Mouse (Mus musculus): Measurements from ENCODE around the gene Tom1l2. TPM values are rescaled to one million over a fixed set of nuclear protein-coding genes. Genes with fewer than 3 reads are reported as not detected.

Gene Tom1l2
- polyA plus RNA-seq, 1 experiment from 2014 or later = 19.5 TPM

DNA sequence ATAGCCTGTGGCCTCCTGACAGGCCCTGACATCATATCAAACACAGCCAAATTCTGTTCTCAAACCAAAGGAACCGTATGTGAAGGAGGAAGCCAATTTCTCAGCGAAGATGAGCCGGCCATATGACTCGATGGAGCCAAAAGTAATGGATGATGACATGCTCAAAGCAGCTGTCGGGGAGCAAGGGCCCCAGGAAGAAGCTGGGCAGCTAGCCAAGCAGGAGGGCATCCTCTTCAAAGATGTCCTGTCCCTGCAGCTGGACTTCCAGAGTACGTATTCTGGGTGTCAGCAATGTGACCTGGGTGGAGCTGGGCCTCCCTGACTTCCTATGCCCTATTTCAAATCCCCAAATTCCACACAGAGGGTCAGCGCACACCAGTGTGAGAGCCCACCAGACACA is 5.8 kb upstream of the Tom1l2 start:
- DNase-seq (ENCODE audit: low spot score) (no peak), ATAC-seq (replicated peaks; ENCODE audit: low FRiP score) (no peak)
- WGBS = 94% methylated on average over 7 of the region's 7 CpGs
- no peak overlapping the region for H3K4me2 ChIP-seq (ENCODE audit: low read depth, low read length, severe bottlenecking)
- no peak overlapping the region for H3K9ac ChIP-seq (ENCODE audit: low read length)
- no peak overlapping the region for H3K27ac ChIP-seq (ENCODE audit: low read depth, low read length)
- no peaks in the 10 kb centered on the region for H3K4me1 ChIP-seq (replicated peaks; ENCODE audit: control insufficient read depth, insufficient read depth, low read length)
- H3K27me3 ChIP-seq (ENCODE audit: control insufficient read depth, insufficient read depth, low read length) = no peaks in the 10 kb centered on the region
- H3K9me3 ChIP-seq (ENCODE audit: control insufficient read depth, low read length) = no peaks in the 10 kb centered on the region
- no peaks in the 10 kb centered on the region for H3K36me3 ChIP-seq (ENCODE audit: control insufficient read depth, insufficient read depth, low read length)
- no peak overlapping the region for H3K4me3 ChIP-seq (ENCODE audit: low read depth, low read length)

GRCm38 (mm10) chr11:60357116-60357515 is 4.4 kb upstream of the Tom1l2 start:
- Histone ChIP-seq H3K4me2 (ENCODE audit: low read depth, low read length, severe bottlenecking) (no peak overlapping the region), H3K4me3 (ENCODE audit: low read depth, low read length) (no peak overlapping the region), H3K36me3 (ENCODE audit: control insufficient read depth, insufficient read depth, low read length) (no peaks in the 10 kb centered on the region), H3K27me3 (ENCODE audit: control insufficient read depth, insufficient read depth, low read length) (no peaks in the 10 kb centered on the region), H3K9me3 (ENCODE audit: control insufficient read depth, low read length) (no peaks in the 10 kb centered on the region), H3K4me1 (replicated peaks; ENCODE audit: control insufficient read depth, insufficient read depth, low read length) (no peaks in the 10 kb centered on the region), H3K9ac (ENCODE audit: low read length) (no peak overlapping the region), H3K27ac (ENCODE audit: low read depth, low read length) (no peak overlapping the region)
- 56% methylated on average over 1 of the region's 1 CpGs for WGBS
- ATAC-seq (replicated peaks; ENCODE audit: low FRiP score) (no peak), DNase-seq (ENCODE audit: low spot score) (no peak)

DNA sequence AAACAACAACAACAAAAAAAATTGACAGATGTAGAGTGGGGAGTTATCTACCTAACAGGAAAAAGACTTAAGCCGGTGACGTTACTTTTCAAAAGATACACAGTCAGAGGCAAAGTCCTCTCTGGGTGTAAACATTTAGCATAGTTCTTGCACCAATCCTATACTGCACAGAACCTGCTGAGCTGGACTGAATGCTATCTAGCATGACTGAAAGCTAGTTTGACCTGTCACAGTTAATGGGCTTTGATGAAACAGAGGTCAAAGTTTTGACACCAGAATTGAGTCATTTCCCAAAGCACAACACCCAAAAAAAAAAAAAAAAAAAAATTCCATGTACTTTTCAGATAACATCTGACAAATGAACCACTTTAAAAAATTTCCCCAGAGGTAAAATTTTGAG is 3.2 kb upstream of the Tom1l2 start:
- no peak overlapping the region for H3K4me2 ChIP-seq (ENCODE audit: low read depth, low read length, severe bottlenecking)
- WGBS = 96% methylated on average over 2 of the region's 2 CpGs
- no peaks in the 10 kb centered on the region for H3K36me3 ChIP-seq (ENCODE audit: control insufficient read depth, insufficient read depth, low read length)
- H3K4me3 ChIP-seq (ENCODE audit: low read depth, low read length) = no peak overlapping the region
- H3K9ac ChIP-seq (ENCODE audit: low read length) = no peak overlapping the region
- no peaks in the 10 kb centered on the region for H3K9me3 ChIP-seq (ENCODE audit: control insufficient read depth, low read length)
- H3K4me1 ChIP-seq (replicated peaks; ENCODE audit: control insufficient read depth, insufficient read depth, low read length) = no peaks in the 10 kb centered on the region; the same call in 1 of the 2 replicates
- ATAC-seq (replicated peaks; ENCODE audit: low FRiP score) (no peak), DNase-seq (ENCODE audit: low spot score) (no peak)
- H3K27me3 ChIP-seq (ENCODE audit: control insufficient read depth, insufficient read depth, low read length) = no peaks in the 10 kb centered on the region
- H3K27ac ChIP-seq (ENCODE audit: low read depth, low read length) = no peak overlapping the region

- peak overlapping the region; percentile 60 for H3K4me3 ChIP-seq (ENCODE audit: low read depth, low read length)
- 28% methylated on average over 11 of the region's 11 CpGs for WGBS
- H3K27me3 ChIP-seq (ENCODE audit: control insufficient read depth, insufficient read depth, low read length) = no peaks in the 10 kb centered on the region
- no peaks in the 10 kb centered on the region for H3K36me3 ChIP-seq (ENCODE audit: control insufficient read depth, insufficient read depth, low read length)
- peak overlapping the region; percentile 86 for H3K4me2 ChIP-seq (ENCODE audit: low read depth, low read length, severe bottlenecking)
- ATAC-seq (replicated peaks; ENCODE audit: low FRiP score) = no peak
- no peak for DNase-seq (ENCODE audit: low spot score)
- no peaks in the 10 kb centered on the region for H3K9me3 ChIP-seq (ENCODE audit: control insufficient read depth, low read length)
- H3K27ac ChIP-seq (ENCODE audit: low read depth, low read length) = no peak overlapping the region
- H3K4me1 ChIP-seq (replicated peaks; ENCODE audit: control insufficient read depth, insufficient read depth, low read length) = no peaks in the 10 kb centered on the region; the same call in 1 of the 2 replicates
- peak overlapping the region; percentile 61 for H3K9ac ChIP-seq (ENCODE audit: low read length)
Observed at GRCm38 (mm10) chr11:60351925-60352371, 757 bp downstream of the Tom1l2 start.

- no peak overlapping the region; the same call in 1 of the 2 replicates for H3K4me3 ChIP-seq (ENCODE audit: low read depth, low read length)
- WGBS = 71% methylated on average over 2 of the region's 2 CpGs
- ATAC-seq (replicated peaks; ENCODE audit: low FRiP score) (no peak), DNase-seq (ENCODE audit: low spot score) (no peak)
- no peaks in the 10 kb centered on the region; the same call in 1 of the 2 replicates for H3K4me1 ChIP-seq (replicated peaks; ENCODE audit: control insufficient read depth, insufficient read depth, low read length)
- H3K9ac ChIP-seq (ENCODE audit: low read length) = no peak overlapping the region
- H3K27ac ChIP-seq (ENCODE audit: low read depth, low read length) = no peak overlapping the region
- H3K4me2 ChIP-seq (ENCODE audit: low read depth, low read length, severe bottlenecking) = no peak overlapping the region
- H3K36me3 ChIP-seq (ENCODE audit: control insufficient read depth, insufficient read depth, low read length) = no peaks in the 10 kb centered on the region
- H3K27me3 ChIP-seq (ENCODE audit: control insufficient read depth, insufficient read depth, low read length) = no peaks in the 10 kb centered on the region
- H3K9me3 ChIP-seq (ENCODE audit: control insufficient read depth, low read length) = no peaks in the 10 kb centered on the region
Observed at GRCm38 (mm10) chr11:60351388-60351787, 1.3 kb downstream of the Tom1l2 start.

GRCm38 (mm10) chr11:60346537-60346936 is 6.2 kb downstream of the Tom1l2 start:
- no peaks in the 10 kb centered on the region for H3K27me3 ChIP-seq (ENCODE audit: control insufficient read depth, insufficient read depth, low read length)
- no peaks in the 10 kb centered on the region for H3K36me3 ChIP-seq (ENCODE audit: control insufficient read depth, insufficient read depth, low read length)
- no peak overlapping the region for H3K9ac ChIP-seq (ENCODE audit: low read length)
- H3K4me3 ChIP-seq (ENCODE audit: low read depth, low read length) = no peak overlapping the region
- H3K9me3 ChIP-seq (ENCODE audit: control insufficient read depth, low read length) = no peaks in the 10 kb centered on the region
- no peak overlapping the region for H3K27ac ChIP-seq (ENCODE audit: low read depth, low read length)
- no peaks in the 10 kb centered on the region for H3K4me1 ChIP-seq (replicated peaks; ENCODE audit: control insufficient read depth, insufficient read depth, low read length)
- 80% methylated on average over 4 of the region's 4 CpGs for WGBS
- no peak for DNase-seq (ENCODE audit: low spot score)
- H3K4me2 ChIP-seq (ENCODE audit: low read depth, low read length, severe bottlenecking) = no peak overlapping the region
- ATAC-seq (replicated peaks; ENCODE audit: low FRiP score) = no peak

GRCm38 (mm10) chr11:60345868-60346267 is 6.8 kb downstream of the Tom1l2 start:
- no peaks in the 10 kb centered on the region for H3K27me3 ChIP-seq (ENCODE audit: control insufficient read depth, insufficient read depth, low read length)
- ATAC-seq (replicated peaks; ENCODE audit: low FRiP score) = no peak
- no peak for DNase-seq (ENCODE audit: low spot score)
- H3K4me1 ChIP-seq (replicated peaks; ENCODE audit: control insufficient read depth, insufficient read depth, low read length) = no peaks in the 10 kb centered on the region
- no peaks in the 10 kb centered on the region for H3K9me3 ChIP-seq (ENCODE audit: control insufficient read depth, low read length)
- no peak overlapping the region for H3K27ac ChIP-seq (ENCODE audit: low read depth, low read length)
- no peaks in the 10 kb centered on the region for H3K36me3 ChIP-seq (ENCODE audit: control insufficient read depth, insufficient read depth, low read length)
- H3K9ac ChIP-seq (ENCODE audit: low read length) = no peak overlapping the region
- H3K4me2 ChIP-seq (ENCODE audit: low read depth, low read length, severe bottlenecking) = no peak overlapping the region
- no peak overlapping the region for H3K4me3 ChIP-seq (ENCODE audit: low read depth, low read length)
- 84% methylated on average over 4 of the region's 4 CpGs for WGBS

DNA sequence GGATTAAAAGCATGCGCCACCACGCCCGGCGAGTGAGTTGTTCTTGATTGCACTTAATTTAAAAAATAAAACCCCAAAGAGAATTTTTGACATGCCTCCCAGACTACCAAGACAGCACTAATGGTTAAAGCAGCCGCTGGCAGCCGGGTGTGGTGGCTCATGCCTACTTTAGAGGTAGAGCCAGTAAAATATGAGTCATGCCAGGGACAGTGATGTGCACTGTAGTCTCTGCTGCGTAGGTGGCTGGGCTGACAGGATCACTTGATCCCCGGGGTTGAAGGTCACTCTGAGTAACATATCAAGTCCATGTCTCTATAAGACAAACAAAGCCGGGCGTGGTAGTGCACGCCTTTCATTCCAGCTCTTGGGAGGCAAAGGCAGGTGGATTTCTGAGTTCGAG is 13.3 kb downstream of the Tom1l2 start:
- Histone ChIP-seq H3K4me3 (ENCODE audit: low read depth, low read length) (no peak overlapping the region), H3K27ac (ENCODE audit: low read depth, low read length) (no peak overlapping the region), H3K9ac (ENCODE audit: low read length) (no peak overlapping the region), H3K4me2 (ENCODE audit: low read depth, low read length, severe bottlenecking) (no peak overlapping the region), H3K36me3 (ENCODE audit: control insufficient read depth, insufficient read depth, low read length) (no peaks in the 10 kb centered on the region), H3K27me3 (ENCODE audit: control insufficient read depth, insufficient read depth, low read length) (no peaks in the 10 kb centered on the region), H3K4me1 (replicated peaks; ENCODE audit: control insufficient read depth, insufficient read depth, low read length) (no peaks in the 10 kb centered on the region), H3K9me3 (ENCODE audit: control insufficient read depth, low read length) (no peaks in the 10 kb centered on the region)
- WGBS = 94% methylated on average over 12 of the region's 12 CpGs
- no peak for DNase-seq (ENCODE audit: low spot score)
- ATAC-seq (replicated peaks; ENCODE audit: low FRiP score) = no peak

- H3K4me1 ChIP-seq (replicated peaks; ENCODE audit: control insufficient read depth, insufficient read depth, low read length) = no peaks in the 10 kb centered on the region
- 67% methylated on average over 4 of the region's 4 CpGs for WGBS
- no peaks in the 10 kb centered on the region for H3K36me3 ChIP-seq (ENCODE audit: control insufficient read depth, insufficient read depth, low read length)
- H3K9ac ChIP-seq (ENCODE audit: low read length) = no peak overlapping the region
- H3K9me3 ChIP-seq (ENCODE audit: control insufficient read depth, low read length) = no peaks in the 10 kb centered on the region
- no peak overlapping the region for H3K27ac ChIP-seq (ENCODE audit: low read depth, low read length)
- DNase-seq (ENCODE audit: low spot score) (peak; percentile 64), ATAC-seq (replicated peaks; ENCODE audit: low FRiP score) (no peak)
- no peaks in the 10 kb centered on the region for H3K27me3 ChIP-seq (ENCODE audit: control insufficient read depth, insufficient read depth, low read length)
- no peak overlapping the region for H3K4me3 ChIP-seq (ENCODE audit: low read depth, low read length)
- no peak overlapping the region for H3K4me2 ChIP-seq (ENCODE audit: low read depth, low read length, severe bottlenecking)
Observed at GRCm38 (mm10) chr11:60338291-60338690, 14.4 kb downstream of the Tom1l2 start.

Data from forebrain, embryonic 11.5 days (tissue).